Mouse (Mus musculus) intestine, embryonic 16.5 days (tissue): ENCODE data around the gene Entpd7. TPM values are rescaled to one million over a fixed set of nuclear protein-coding genes. Genes with fewer than 3 reads are reported as not detected.

Experiments
- ATAC-seq: fragments of 200-750 bp; cut with Nextera tagmentation; 2 replicates; pipeline ENCODE4 v1.8.0; 2017; ENCODE audit warnings: moderate TSS enrichment, moderate library complexity
- H3K27ac ChIP-seq: fragments of 300-500 bp; sonication (generic); 2 replicates; pipeline ENCODE4 v1.5.1; 2014; ENCODE audit warnings: mild to moderate bottlenecking, low read length
- H3K27me3 ChIP-seq: fragments of 300-500 bp; sonication (generic); replicated peaks from 2 replicates; pipeline ENCODE4 v1.6.1; 2014; ENCODE audit warnings: low read length, control low read depth, mixed read lengths; ENCODE audit not compliant: control insufficient read depth, insufficient read depth
- H3K36me3 ChIP-seq: fragments of 300-500 bp; sonication (generic); 2 replicates; pipeline ENCODE4 v1.6.1; 2014; ENCODE audit warnings: low read length, control low read depth; ENCODE audit not compliant: control insufficient read depth, insufficient read depth
- H3K4me1 ChIP-seq: fragments of 300-500 bp; sonication (generic); 2 replicates; pipeline ENCODE4 v1.6.1; 2014; ENCODE audit warnings: low read length, control low read depth, mixed read lengths; ENCODE audit not compliant: control insufficient read depth, insufficient read depth
- H3K4me2 ChIP-seq: fragments of 300-500 bp; sonication (generic); 2 replicates; pipeline ENCODE4 v1.6.1; 2014; ENCODE audit warnings: low read depth, low read length, control low read depth
- H3K4me3 ChIP-seq: fragments of 300-500 bp; sonication (generic); 2 replicates; pipeline ENCODE4 v1.5.1; 2014; ENCODE audit warnings: mild to moderate bottlenecking, low read length
- H3K9ac ChIP-seq: fragments of 300-500 bp; sonication (generic); 2 replicates; pipeline ENCODE4 v1.6.1; 2014; ENCODE audit warnings: low read depth, low read length
- H3K9me3 ChIP-seq: fragments of 300-500 bp; sonication (generic); 2 replicates; pipeline ENCODE4 v1.6.1; 2016; ENCODE audit warnings: low read length, control low read depth; ENCODE audit not compliant: control insufficient read depth
- WGBS: fragments of 180-500 bp; shearing (Covaris S2); extraction: QIAGEN DNeasy Blood & Tissue Kit; methylation state at CpG from one replicate; pipeline ENCODE4 v1.1.7; 2014; 5-methylcytosine and 5-hydroxymethylcytosine counted together
- polyA plus RNA-seq: library from polyadenylated mRNA; unstranded; fragments of >200 nt; fragmentation: Nextera tagmentation; extraction: Ambion mirVana; gene quantifications from 2 replicates; pipeline ENCODE4 v1.2.1, GENCODE M21; 2015

Entpd7 gene
- polyA plus RNA-seq, 1 experiment from 2014 or later = 27.6 TPM

DNA sequence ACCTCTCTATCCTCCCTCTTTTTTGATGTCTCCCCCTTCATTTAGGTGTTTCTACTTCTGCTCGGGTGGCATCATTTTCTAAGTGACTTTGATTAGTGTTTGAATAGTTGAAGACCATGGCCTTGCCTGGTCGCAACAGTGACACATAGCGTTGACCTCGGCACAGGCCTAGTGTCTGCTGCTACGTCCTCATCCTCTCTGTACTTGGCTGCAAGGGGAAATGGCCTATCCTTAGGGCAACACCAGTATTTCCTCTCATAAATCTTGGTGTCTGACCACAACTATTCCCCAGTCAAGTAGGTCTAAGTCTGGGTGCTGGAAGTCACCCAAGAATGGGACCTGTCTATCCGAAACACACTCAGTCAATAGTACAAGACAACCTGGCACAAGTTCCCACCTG, 29.8 kb upstream of the Entpd7 start:
- WGBS = 80% methylated on average over 6 of the region's 6 CpGs
- no peak overlapping the region for H3K4me2 ChIP-seq
- H3K27me3 ChIP-seq = no peaks in the 10 kb centered on the region
- 0 out of 2 replicates have a peak, but pooled peaks cover 7% of the 10 kb centered on the region for H3K36me3 ChIP-seq
- H3K4me1 ChIP-seq = peaks cover 9% of the 10 kb centered on the region; the same call in 1 of the 2 replicates
- H3K9me3 ChIP-seq = no peaks in the 10 kb centered on the region
- no peak overlapping the region for H3K27ac ChIP-seq
- no peak for ATAC-seq
- no peak overlapping the region for H3K9ac ChIP-seq
- H3K4me3 ChIP-seq = no peak overlapping the region

DNA sequence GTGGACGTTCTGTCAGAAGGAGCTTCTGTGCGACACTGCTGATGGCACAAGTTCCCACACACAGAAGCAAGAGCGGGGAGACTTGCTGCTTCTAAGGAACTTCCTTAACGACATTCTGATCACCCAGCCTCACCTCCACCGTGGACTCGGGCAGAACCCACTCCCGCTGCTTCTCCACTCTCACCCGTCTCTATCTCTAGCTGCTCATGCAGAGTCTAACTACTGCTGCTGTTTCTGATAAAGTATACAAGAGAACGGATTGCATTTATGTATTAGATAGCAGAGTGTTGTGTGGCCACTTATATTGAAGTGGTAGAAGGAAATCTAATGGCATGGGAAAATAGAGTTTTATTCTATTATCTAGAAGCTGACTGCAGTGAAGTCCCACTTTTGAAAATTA, 28.7 kb upstream of the Entpd7 start:
- no peaks in the 10 kb centered on the region for H3K9me3 ChIP-seq

DNA sequence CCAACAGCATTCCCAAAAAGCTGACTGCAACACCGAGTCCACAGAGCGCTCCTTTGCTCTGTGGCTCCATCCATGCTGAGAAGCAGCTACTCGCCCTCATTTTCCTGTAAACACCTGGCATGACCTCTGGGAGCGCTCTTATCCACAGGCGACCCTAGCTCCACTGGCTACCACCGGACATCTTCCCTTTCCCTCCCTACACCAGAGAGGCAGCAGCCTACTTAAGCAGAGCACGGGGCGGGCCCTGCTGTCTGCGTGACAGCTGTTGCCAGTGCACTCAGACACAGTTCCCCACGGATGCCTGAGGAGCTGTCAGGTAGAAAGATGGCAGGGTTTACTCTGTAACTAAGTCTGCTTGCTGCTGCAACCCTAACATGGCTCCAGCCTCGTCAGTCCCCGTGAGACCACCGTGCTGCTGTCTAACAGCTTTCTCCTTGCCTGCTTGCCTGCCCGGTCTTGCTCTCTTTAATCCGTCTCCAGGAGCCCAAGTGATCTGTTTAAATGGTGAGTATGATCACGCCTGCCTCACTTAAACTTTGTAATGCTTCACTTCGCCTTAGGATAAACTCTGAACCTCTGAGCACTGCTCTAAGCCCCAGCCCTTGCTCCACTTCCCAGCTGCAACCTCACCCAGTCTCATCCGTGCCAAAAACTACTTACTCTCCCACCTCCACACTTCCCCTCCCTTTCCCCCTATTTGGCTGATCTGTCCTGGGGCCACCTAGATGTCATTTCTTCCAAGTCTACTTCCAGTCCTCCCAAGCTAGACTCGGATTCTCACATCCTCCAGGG, 27.1 kb upstream of the Entpd7 start:
- no peak overlapping the region for H3K4me3 ChIP-seq
- H3K4me2 ChIP-seq = no peak overlapping the region
- H3K9me3 ChIP-seq = no peaks in the 10 kb centered on the region
- H3K27ac ChIP-seq = no peak overlapping the region
- H3K27me3 ChIP-seq = no peaks in the 10 kb centered on the region
- no peak overlapping the region; the same call in 1 of the 2 replicates for H3K9ac ChIP-seq
- peaks cover 12% of the 10 kb centered on the region; the same call in 1 of the 2 replicates for H3K4me1 ChIP-seq
- peak; percentile 66 for ATAC-seq
- 0 out of 2 replicates have a peak, but pooled peaks cover 7% of the 10 kb centered on the region for H3K36me3 ChIP-seq
- WGBS = 35% methylated on average over 19 of the region's 19 CpGs

More for the DNA sequence above, 28.7 kb upstream of the Entpd7 start:
- Histone ChIP-seq H3K36me3 (0 out of 2 replicates have a peak, but pooled peaks cover 7% of the 10 kb centered on the region), H3K4me3 (no peak overlapping the region), H3K4me2 (no peak overlapping the region), H3K27me3 (no peaks in the 10 kb centered on the region), H3K9ac (no peak overlapping the region), H3K4me1 (peaks cover 9% of the 10 kb centered on the region; the same call in 1 of the 2 replicates), H3K27ac (no peak overlapping the region)
- ATAC-seq = no peak
- WGBS = 83% methylated on average over 9 of the region's 9 CpGs

DNA sequence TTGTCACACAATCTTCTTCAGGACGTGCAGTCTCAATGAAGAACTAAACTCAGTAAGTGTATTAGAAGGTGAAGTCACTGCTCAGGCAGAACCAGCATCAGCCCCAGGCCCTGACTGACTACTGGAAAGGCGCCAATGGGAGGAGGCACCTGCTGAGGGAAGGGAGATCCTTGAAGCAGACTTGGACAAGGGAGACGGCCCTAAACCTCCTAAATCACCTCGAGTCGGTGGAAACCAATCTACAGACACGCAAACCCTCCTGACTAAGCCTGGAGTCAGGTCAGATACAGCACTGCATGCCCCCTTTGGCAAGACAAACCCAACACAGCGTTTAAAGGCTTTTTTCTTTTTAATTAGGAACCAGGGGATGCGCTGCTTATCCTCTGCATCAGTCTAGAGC, 26.0 kb upstream of the Entpd7 start:
- H3K4me1 ChIP-seq = peaks cover 12% of the 10 kb centered on the region; the same call in 1 of the 2 replicates
- H3K36me3 ChIP-seq = 0 out of 2 replicates have a peak, but pooled peaks cover 7% of the 10 kb centered on the region
- ATAC-seq = no peak
- H3K27ac ChIP-seq = no peak overlapping the region
- no peaks in the 10 kb centered on the region for H3K9me3 ChIP-seq
- H3K9ac ChIP-seq = no peak overlapping the region
- H3K4me2 ChIP-seq = no peak overlapping the region
- H3K27me3 ChIP-seq = no peaks in the 10 kb centered on the region
- WGBS = 71% methylated on average over 8 of the region's 8 CpGs
- no peak overlapping the region for H3K4me3 ChIP-seq

DNA sequence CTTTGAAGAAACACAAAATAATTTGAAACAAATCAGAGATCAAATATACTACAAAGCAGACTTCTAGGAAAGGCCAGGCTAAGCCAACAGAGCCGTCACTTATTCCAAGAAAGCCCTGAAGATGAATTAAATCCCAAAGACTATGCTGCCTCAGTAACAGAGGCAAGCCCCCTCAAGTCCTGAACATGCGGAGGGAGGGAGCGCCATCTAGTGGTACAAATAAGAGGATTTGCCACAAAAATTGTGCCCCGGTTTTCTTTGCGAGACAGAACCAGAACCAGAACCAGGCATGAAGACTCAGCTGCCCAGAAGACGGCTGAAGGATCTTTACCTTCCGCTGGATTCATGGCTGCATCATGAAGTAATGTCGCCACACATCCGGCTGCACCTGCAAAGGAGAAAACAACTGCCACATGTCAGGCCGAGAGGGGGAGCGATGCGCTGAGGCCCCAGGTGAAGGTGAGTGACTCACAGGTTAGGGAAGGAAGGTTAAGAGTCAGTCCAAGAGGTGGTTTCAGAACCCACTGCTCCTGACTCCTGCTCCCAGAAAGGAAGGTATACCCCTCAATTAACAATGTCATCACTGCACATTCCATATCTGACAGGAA, 23.9 kb upstream of the Entpd7 start:
- Histone ChIP-seq H3K9ac (no peak overlapping the region), H3K4me2 (no peak overlapping the region), H3K27ac (no peak overlapping the region), H3K9me3 (no peaks in the 10 kb centered on the region), H3K36me3 (0 out of 2 replicates have a peak, but pooled peaks cover 7% of the 10 kb centered on the region), H3K4me1 (peaks cover 12% of the 10 kb centered on the region; the same call in 1 of the 2 replicates), H3K4me3 (no peak overlapping the region), H3K27me3 (no peaks in the 10 kb centered on the region)
- WGBS = 55% methylated on average over 12 of the region's 12 CpGs
- ATAC-seq = no peak

DNA sequence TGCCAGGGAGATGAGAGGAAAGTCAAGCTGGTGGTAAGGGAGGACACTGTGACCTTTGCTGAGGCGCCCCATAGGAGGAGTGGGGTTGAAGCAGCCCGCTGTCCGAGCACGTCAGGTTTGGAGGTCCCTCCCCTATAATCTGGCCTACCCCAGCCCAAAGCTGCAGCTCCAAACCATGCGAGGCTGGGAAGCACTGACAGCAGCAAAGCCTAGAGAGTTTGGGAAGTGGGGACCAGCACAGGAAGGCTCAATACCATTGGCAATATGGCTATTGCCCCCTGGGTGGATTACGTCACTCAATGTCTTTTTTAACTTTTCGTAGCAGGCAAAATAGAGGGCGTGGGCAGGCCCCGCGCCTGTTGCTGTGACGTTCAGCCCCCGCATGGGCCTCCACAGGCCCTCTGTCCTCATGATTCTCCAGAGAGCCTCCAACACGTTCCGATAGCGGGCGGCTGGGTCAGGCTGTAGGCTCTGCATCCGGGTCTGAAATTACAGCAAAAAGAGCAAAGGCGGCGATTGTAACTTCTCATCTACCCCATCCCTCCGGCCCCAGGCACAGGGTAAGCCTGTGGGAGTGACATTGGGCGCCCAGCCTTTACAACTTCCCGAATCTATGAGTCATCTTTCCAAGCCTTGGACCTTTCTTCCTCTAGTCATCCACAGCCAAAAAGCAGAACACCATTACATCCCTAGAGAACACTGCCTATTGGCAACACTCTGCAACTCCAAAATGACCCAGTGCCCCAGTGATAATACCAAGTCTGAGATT, 22.6 kb upstream of the Entpd7 start:
- Histone ChIP-seq H3K9me3 (no peaks in the 10 kb centered on the region), H3K36me3 (0 out of 2 replicates have a peak, but pooled peaks cover 7% of the 10 kb centered on the region), H3K27ac (no peak overlapping the region), H3K4me3 (no peak overlapping the region), H3K4me2 (no peak overlapping the region), H3K9ac (no peak overlapping the region), H3K27me3 (no peaks in the 10 kb centered on the region), H3K4me1 (peaks cover 22% of the 10 kb centered on the region)
- 86% methylated on average over 22 of the region's 22 CpGs for WGBS
- no peak for ATAC-seq

DNA sequence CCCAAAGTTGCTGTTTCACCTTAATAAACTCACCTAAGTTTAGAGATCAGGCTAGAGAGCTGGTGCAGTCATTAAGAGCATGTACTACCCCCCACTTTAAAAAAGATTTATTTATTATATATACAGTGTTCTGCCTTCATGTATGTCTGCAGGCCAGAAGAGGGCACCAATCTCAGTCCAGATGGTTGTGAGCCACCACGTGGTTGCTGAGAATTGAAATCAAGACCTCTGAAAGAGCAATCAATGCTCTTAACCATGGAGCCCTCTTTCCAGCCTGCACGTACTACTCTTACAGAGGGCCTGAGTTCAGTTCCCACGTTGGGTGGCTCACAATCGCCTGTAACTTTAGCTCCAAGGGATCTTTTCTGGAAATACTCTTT, 22.1 kb upstream of the Entpd7 start:
- WGBS = 59% methylated on average over 4 of the region's 4 CpGs
- H3K27ac ChIP-seq = no peak overlapping the region
- no peaks in the 10 kb centered on the region for H3K27me3 ChIP-seq
- 0 out of 2 replicates have a peak, but pooled peaks cover 7% of the 10 kb centered on the region for H3K36me3 ChIP-seq
- H3K4me1 ChIP-seq = peaks cover 24% of the 10 kb centered on the region
- no peak overlapping the region for H3K9ac ChIP-seq
- H3K9me3 ChIP-seq = no peaks in the 10 kb centered on the region
- H3K4me2 ChIP-seq = no peak overlapping the region
- H3K4me3 ChIP-seq = no peak overlapping the region
- ATAC-seq = no peak

DNA sequence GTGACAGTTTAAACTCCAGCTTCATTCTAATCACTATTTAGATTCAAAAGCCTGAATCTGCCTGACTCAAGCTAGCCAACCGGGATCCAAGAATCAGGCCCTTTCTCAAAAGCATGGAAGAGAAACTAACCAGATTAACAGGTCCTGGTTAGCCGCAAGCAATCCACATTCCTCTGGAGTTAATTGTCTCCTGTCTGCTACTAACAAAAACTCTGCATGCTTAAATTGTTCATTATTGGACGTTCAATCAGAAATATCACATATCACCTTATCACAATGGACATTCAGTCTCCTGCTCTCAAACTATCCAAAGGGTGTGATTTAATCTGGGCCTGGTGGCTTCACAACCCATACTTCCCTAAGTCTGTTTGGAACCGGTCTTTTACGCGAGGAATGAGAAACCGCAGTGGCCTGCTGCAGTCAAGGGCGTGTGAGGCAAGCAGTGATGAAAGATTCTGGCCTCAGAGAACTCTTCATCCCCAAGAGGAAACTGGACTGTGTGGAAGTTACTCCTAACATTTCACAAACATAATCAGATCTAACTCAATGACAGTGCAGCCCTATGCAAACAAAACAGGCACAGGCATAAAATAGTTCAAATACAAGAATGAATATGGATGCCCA, 20.2 kb upstream of the Entpd7 start:
- 75% methylated on average over 8 of the region's 8 CpGs for WGBS
- Histone ChIP-seq H3K27me3 (no peaks in the 10 kb centered on the region), H3K4me2 (no peak overlapping the region), H3K9me3 (no peaks in the 10 kb centered on the region), H3K36me3 (0 out of 2 replicates have a peak, but pooled peaks cover under 1% of the 10 kb centered on the region), H3K4me3 (no peak overlapping the region), H3K9ac (no peak overlapping the region), H3K4me1 (peaks cover 28% of the 10 kb centered on the region), H3K27ac (no peak overlapping the region)
- ATAC-seq = no peak
